Mouse (Mus musculus): ENCODE results near the gene Gm13124. TPM values are rescaled to one million over a fixed set of nuclear protein-coding genes. Genes with fewer than 3 reads are reported as not detected.

Gm13124 gene
- total and polyA plus RNA-seq, 2 experiments, result not detected

DNA sequence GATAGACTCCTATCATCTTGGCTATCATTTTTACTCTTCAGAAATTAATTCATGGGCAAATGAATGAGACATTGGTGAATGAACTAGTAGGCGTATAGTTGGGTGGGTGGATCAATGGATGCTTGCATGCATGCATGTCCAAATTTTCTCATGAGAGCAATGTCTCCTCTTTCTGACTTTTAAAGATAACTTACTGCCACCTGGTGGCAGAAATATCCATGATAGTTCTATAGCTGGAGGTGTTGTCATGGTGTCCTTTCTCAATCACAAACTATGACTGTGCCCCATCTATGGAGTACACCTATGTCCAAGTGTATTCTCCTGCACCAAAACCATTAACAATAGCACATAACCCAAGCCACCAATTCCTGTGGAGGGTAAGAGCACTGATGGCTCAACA lies 58.4 kb downstream of the Gm13124 start:
- no peaks in the 10 kb centered on the region for H3K27me3 ChIP-seq (ENCODE audit: control insufficient read depth, insufficient read depth, low read length)
- TF ChIP-seq POLR2A (IDR thresholded peaks at IDR 0.05; ENCODE audit: extremely low read depth, insufficient read depth, low read length), result no peak
- no peak for TF ChIP-seq CTCF (IDR thresholded peaks at IDR 0.05; ENCODE audit: low read depth, low read length)
- H3K79me2 ChIP-seq (ENCODE audit: control insufficient read depth, insufficient read depth, low read length), result no peaks in the 10 kb centered on the region
- no peak overlapping the region for H3K9ac ChIP-seq (ENCODE audit: low read depth, low read length)
- H3K27ac ChIP-seq (replicated peaks; ENCODE audit: insufficient read depth, low read depth, low read length), result no peak overlapping the region
- 74% methylated on average over 1 of the region's 1 CpGs for WGBS
- no peaks in the 10 kb centered on the region for H3K4me1 ChIP-seq (ENCODE audit: control insufficient read depth, insufficient read depth, low read length)
- DNase-seq (ENCODE audit: extremely low read depth, low read depth, low spot score), result no peak
- no peaks in the 10 kb centered on the region for H3K36me3 ChIP-seq (ENCODE audit: control insufficient read depth, insufficient read depth, low read length)
- no peak overlapping the region for H3K4me3 ChIP-seq (ENCODE audit: insufficient read depth, low read depth, low read length)

Other genes starting within 250 kb of the Gm13124 start
- not detected in 2 replicates for gene Gm13128, start 234.9 kb downstream of the Gm13124 start, total RNA-seq (2014; rRNA removed)
- not detected in 2 replicates for gene Gm13128, start 234.9 kb downstream of the Gm13124 start, polyA plus RNA-seq (2012; rRNA removed)
- not detected in 2 replicates for gene Gm13119, start 207.2 kb downstream of the Gm13124 start, total RNA-seq (2014; rRNA removed)
- not detected in 2 replicates for gene Gm13119, start 207.2 kb downstream of the Gm13124 start, polyA plus RNA-seq (2012; rRNA removed)
- gene Pramef20, start 187.2 kb downstream of the Gm13124 start, total RNA-seq (2014; rRNA removed), result not detected in 2 replicates
- gene Pramef20, start 187.2 kb downstream of the Gm13124 start, polyA plus RNA-seq (2012; rRNA removed), result not detected in 2 replicates
- gene Pramef12, start 156.7 kb downstream of the Gm13124 start, total RNA-seq (2014; rRNA removed), result not detected in 2 replicates
- not detected in 2 replicates for gene Pramef12, start 156.7 kb downstream of the Gm13124 start, polyA plus RNA-seq (2012; rRNA removed)
- not detected in 2 replicates for gene 1700012P22Rik, start 126.4 kb downstream of the Gm13124 start, total RNA-seq (2014; rRNA removed)
- gene 1700012P22Rik, start 126.4 kb downstream of the Gm13124 start, polyA plus RNA-seq (2012; rRNA removed), result not detected in 2 replicates
- not detected in 2 replicates for gene Gm9944, start 111.8 kb downstream of the Gm13124 start, total RNA-seq (2014; rRNA removed)
- not detected in 2 replicates for gene Gm9944, start 111.8 kb downstream of the Gm13124 start, polyA plus RNA-seq (2012; rRNA removed)
- gene Aadacl3, start 101.4 kb downstream of the Gm13124 start, total RNA-seq (2014; rRNA removed), result not detected in 2 replicates
- gene Aadacl3, start 101.4 kb downstream of the Gm13124 start, polyA plus RNA-seq (2012; rRNA removed), result not detected in 2 replicates
- not detected in 2 replicates for gene 9430007A20Rik, start 45.3 kb downstream of the Gm13124 start, total RNA-seq (2014; rRNA removed)
- not detected in 2 replicates for gene 9430007A20Rik, start 45.3 kb downstream of the Gm13124 start, polyA plus RNA-seq (2012; rRNA removed)
- not detected in 2 replicates for gene Aadacl4, start 48.6 kb upstream of the Gm13124 start, total RNA-seq (2014; rRNA removed)
- gene Aadacl4, start 48.6 kb upstream of the Gm13124 start, polyA plus RNA-seq (2012; rRNA removed), result not detected in 2 replicates
- gene Gm436, start 121.2 kb upstream of the Gm13124 start, total RNA-seq (2014; rRNA removed), result not detected in 2 replicates
- gene Gm436, start 121.2 kb upstream of the Gm13124 start, polyA plus RNA-seq (2012; rRNA removed), result not detected in 2 replicates
- not detected in 2 replicates for gene Gm13178, start 156.3 kb upstream of the Gm13124 start, total RNA-seq (2014; rRNA removed)
- not detected in 2 replicates for gene Gm13178, start 156.3 kb upstream of the Gm13124 start, polyA plus RNA-seq (2012; rRNA removed)
- gene Gm438, start 221.4 kb upstream of the Gm13124 start, total RNA-seq (2014; rRNA removed), result not detected in 2 replicates
- not detected in 2 replicates for gene Gm438, start 221.4 kb upstream of the Gm13124 start, polyA plus RNA-seq (2012; rRNA removed)